Mouse (Mus musculus) liver, adult 2 months (tissue): ENCODE results near the gene Lhx9.
A peak's percentile ranks its signal among the peaks of the same experiment; 100 is the strongest.

Experiments used
- CTCF ChIP-seq: fragments of 200-500 bp; IDR thresholded peaks from 2 replicates; pipeline ENCODE4 v1.5.1; 2011; ENCODE audit warnings: low read depth, low read length, control low read depth
- POLR2A ChIP-seq: fragments of 200-500 bp; IDR thresholded peaks from 2 replicates; pipeline ENCODE4 v1.6.1; 2011; ENCODE audit warnings: low read length, control low read depth; ENCODE audit not compliant: insufficient read depth; ENCODE audit errors: extremely low read depth

GRCm38 (mm10) chr1:138896088-138896487, 47.7 kb upstream of the Lhx9 start:
- TF ChIP-seq POLR2A (no peak), CTCF (0 out of 2 replicates have a peak, but pooled peaks have one; percentile 17)
